Mouse (Mus musculus) forebrain, embryonic 12.5 days (tissue): ENCODE results near the gene Tmem97. TPM values are rescaled to one million over a fixed set of nuclear protein-coding genes. Genes with fewer than 3 reads are reported as not detected.

Experiments
- ATAC-seq: fragments of 200-750 bp; cut with Nextera tagmentation; 2 replicates; pipeline ENCODE4 v1.8.0; 2017; ENCODE audit warnings: moderate TSS enrichment; ENCODE audit not compliant: low FRiP score
- H3K27ac ChIP-seq: fragments of 300-500 bp; sonication (generic); 2 replicates; pipeline ENCODE4 v1.5.1; 2016; ENCODE audit warnings: mild to moderate bottlenecking
- H3K27me3 ChIP-seq: fragments of 300-500 bp; sonication (generic); 2 replicates; pipeline ENCODE4 v1.6.1; 2016; ENCODE audit warnings: mild to moderate bottlenecking
- H3K36me3 ChIP-seq: fragments of 300-500 bp; sonication (generic); replicated peaks from 2 replicates; pipeline ENCODE4 v1.6.1; 2016; ENCODE audit warnings: mild to moderate bottlenecking
- H3K4me1 ChIP-seq: fragments of 300-500 bp; sonication (generic); 2 replicates; pipeline ENCODE4 v1.6.1; 2016
- H3K4me2 ChIP-seq: fragments of 300-500 bp; sonication (generic); 2 replicates; pipeline ENCODE4 v1.6.1; 2016; ENCODE audit warnings: mild to moderate bottlenecking, moderate library complexity
- H3K4me3 ChIP-seq: fragments of 300-500 bp; sonication (generic); replicated peaks from 2 replicates; pipeline ENCODE4 v1.5.1; 2016; ENCODE audit warnings: mild to moderate bottlenecking
- H3K9ac ChIP-seq: fragments of 300-500 bp; sonication (generic); 2 replicates; pipeline ENCODE4 v1.6.1; 2016; ENCODE audit warnings: mild to moderate bottlenecking
- H3K9me3 ChIP-seq: fragments of 300-500 bp; sonication (generic); 2 replicates; pipeline ENCODE4 v1.6.1; 2016
- WGBS: fragments of 180-500 bp; shearing (Covaris S2); methylation state at CpG from one replicate; pipeline ENCODE4 v1.1.7; 2016; 5-methylcytosine and 5-hydroxymethylcytosine counted together
- polyA plus RNA-seq: library from polyadenylated mRNA; unstranded; fragments of >200 nt; fragmentation: Nextera tagmentation; extraction: Ambion mirVana; gene quantifications from 2 replicates; pipeline ENCODE4 v1.2.1, GENCODE M21; 2016

Gene Tmem97
- polyA plus RNA-seq, 1 experiment from 2014 or later = 55.7 TPM

- Histone ChIP-seq H3K27ac (no peak overlapping the region), H3K9ac (0 out of 2 replicates have a peak overlapping the region, but pooled peaks have one; percentile 17), H3K27me3 (peaks cover 29% of the 10 kb centered on the region), H3K4me3 (no peak overlapping the region), H3K36me3 (peaks cover 9% of the 10 kb centered on the region), H3K4me2 (no peak overlapping the region), H3K9me3 (no peaks in the 10 kb centered on the region), H3K4me1 (peaks cover 25% of the 10 kb centered on the region)
- 80% methylated on average over 9 of the region's 9 CpGs for WGBS
- no peak for ATAC-seq
Observed at GRCm38 (mm10) chr11:78500623-78501202, 49.9 kb downstream of the Tmem97 start.

DNA sequence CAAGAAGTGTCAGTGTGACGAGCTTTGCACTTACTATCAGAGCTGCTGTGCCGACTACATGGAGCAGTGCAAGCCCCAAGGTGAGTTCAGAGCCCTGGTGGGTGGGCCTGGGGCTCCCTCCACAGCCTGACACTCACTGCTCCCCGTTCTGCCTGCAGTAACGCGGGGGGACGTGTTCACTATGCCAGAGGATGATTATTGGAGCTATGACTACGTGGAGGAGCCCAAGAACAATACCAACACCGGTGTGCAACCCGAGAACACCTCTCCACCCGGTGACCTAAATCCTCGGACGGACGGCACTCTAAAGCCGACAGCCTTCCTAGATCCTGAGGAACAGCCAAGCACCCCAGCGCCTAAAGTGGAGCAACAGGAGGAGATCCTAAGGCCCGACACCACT is 51.0 kb downstream of the Tmem97 start:
- Histone ChIP-seq H3K9me3 (no peaks in the 10 kb centered on the region), H3K9ac (no peak overlapping the region), H3K4me3 (no peak overlapping the region), H3K27me3 (peaks cover 39% of the 10 kb centered on the region), H3K4me2 (no peak overlapping the region), H3K4me1 (peaks cover 27% of the 10 kb centered on the region), H3K27ac (no peak overlapping the region), H3K36me3 (no peaks in the 10 kb centered on the region)
- WGBS = 53% methylated on average over 16 of the region's 16 CpGs
- ATAC-seq = no peak

GRCm38 (mm10) chr11:78499004-78499403 is 51.6 kb downstream of the Tmem97 start, which contains the start of gene Vtn:
TSS of gene Vtn (plus strand) at chr11:78499091.
- Histone ChIP-seq H3K36me3 (no peaks in the 10 kb centered on the region), H3K9ac (peak within 1 kb of the TSS; percentile 52), H3K27ac (peak within 1 kb of the TSS; percentile 89), H3K4me1 (peaks cover 27% of the 10 kb centered on the region), H3K4me3 (peak within 1 kb of the TSS; percentile 65), H3K9me3 (no peaks in the 10 kb centered on the region), H3K27me3 (peaks cover 42% of the 10 kb centered on the region), H3K4me2 (peak within 1 kb of the TSS; percentile 80)
- ATAC-seq = no peak
- WGBS = 63% methylated on average over 7 of the region's 7 CpGs

GRCm38 (mm10) chr11:78497544-78498522 is 52.7 kb downstream of the Tmem97 start, which contains the start of gene Sarm1:
TSS of gene Sarm1 (minus strand) at chr11:78497754.
- Histone ChIP-seq H3K36me3 (no peaks in the 10 kb centered on the region), H3K27me3 (peaks cover 44% of the 10 kb centered on the region), H3K9me3 (no peaks in the 10 kb centered on the region), H3K4me2 (peak within 1 kb of the TSS; percentile 80), H3K9ac (peak within 1 kb of the TSS; percentile 77), H3K4me1 (peaks cover 27% of the 10 kb centered on the region), H3K27ac (peak within 1 kb of the TSS; percentile 89), H3K4me3 (peak within 1 kb of the TSS; percentile 65)
- 3% methylated on average over 35 of the region's 36 CpGs for WGBS
- peak; percentile 98 for ATAC-seq

GRCm38 (mm10) chr11:78497071-78497541 is 53.5 kb downstream of the Tmem97 start:
- under 1% methylated on average over 44 of the region's 44 CpGs for WGBS
- Histone ChIP-seq H3K4me1 (peaks cover 27% of the 10 kb centered on the region), H3K27me3 (peaks cover 43% of the 10 kb centered on the region), H3K9ac (peak overlapping the region; percentile 77), H3K36me3 (no peaks in the 10 kb centered on the region), H3K9me3 (no peaks in the 10 kb centered on the region), H3K27ac (peak overlapping the region; percentile 89), H3K4me3 (peak overlapping the region; percentile 65), H3K4me2 (peak overlapping the region; percentile 80)
- peak; percentile 74 for ATAC-seq

GRCm38 (mm10) chr11:78495904-78496303 is 54.7 kb downstream of the Tmem97 start:
- ATAC-seq = no peak
- Histone ChIP-seq H3K4me2 (peak overlapping the region; percentile 80), H3K9me3 (no peaks in the 10 kb centered on the region), H3K36me3 (no peaks in the 10 kb centered on the region), H3K27ac (no peak overlapping the region), H3K4me3 (peak overlapping the region; percentile 65), H3K9ac (peak overlapping the region; percentile 77; the same call in 1 of the 2 replicates), H3K27me3 (peaks cover 53% of the 10 kb centered on the region), H3K4me1 (peaks cover 32% of the 10 kb centered on the region)
- WGBS = 6% methylated on average over 6 of the region's 6 CpGs

Other genes with a start within 250 kb of the Tmem97 start
- gene Spag5, start 249.2 kb downstream of the Tmem97 start, polyA plus RNA-seq = 63.0 and 64.7 TPM in 2 replicates
- 26.9 and 31.6 TPM in 2 replicates for gene Aldoc, start 227.8 kb downstream of the Tmem97 start, polyA plus RNA-seq
- gene Pigs, start 222.4 kb downstream of the Tmem97 start, polyA plus RNA-seq = 58.8 and 62.5 TPM in 2 replicates
- 75.6 and 76.5 TPM in 2 replicates for gene Unc119, start 207.3 kb downstream of the Tmem97 start, polyA plus RNA-seq
- 0.06 TPM in 1 of 2 replicates, not detected in the other for gene Foxn1, start 164.2 kb downstream of the Tmem97 start, polyA plus RNA-seq
- gene Slc13a2, start 128.6 kb downstream of the Tmem97 start, polyA plus RNA-seq = not detected in 2 replicates
- 18.4 and 19.2 TPM in 2 replicates for gene Slc46a1, start 85.1 kb downstream of the Tmem97 start, polyA plus RNA-seq
- 32.1 and 34.8 TPM in 2 replicates for gene Sarm1, start 53.0 kb downstream of the Tmem97 start, polyA plus RNA-seq
- gene Vtn, start 51.7 kb downstream of the Tmem97 start, polyA plus RNA-seq = 32.8 and 36.9 TPM in 2 replicates
- not detected in 2 replicates for gene Sebox, start 47.3 kb downstream of the Tmem97 start, polyA plus RNA-seq
- 76.8 and 79.7 TPM in 2 replicates for gene Tmem199, start 38.6 kb downstream of the Tmem97 start, polyA plus RNA-seq
- gene Poldip2, start 38.6 kb downstream of the Tmem97 start, polyA plus RNA-seq = 161 and 169 TPM in 2 replicates
- gene Tnfaip1, start 14.4 kb downstream of the Tmem97 start, polyA plus RNA-seq = 72.0 and 72.7 TPM in 2 replicates
- 93.8 and 97.1 TPM in 2 replicates for gene Ift20, start 14.4 kb downstream of the Tmem97 start, polyA plus RNA-seq
- 32.3 and 32.8 TPM in 2 replicates for gene Nlk, start 146.6 kb upstream of the Tmem97 start, polyA plus RNA-seq
- gene Ccnq, start 201.0 kb upstream of the Tmem97 start, polyA plus RNA-seq = 36.5 and 40.3 TPM in 2 replicates